Mouse (Mus musculus): ENCODE results near the gene Tst. TPM values are rescaled to one million over a fixed set of nuclear protein-coding genes. Genes with fewer than 3 reads are reported as not detected.

The Tst gene
- polyA plus RNA-seq, 1 experiment from 2014 or later, result 88.7 TPM

GRCm38 (mm10) chr15:78438973-78439372 lies 33.3 kb upstream of the Tst start:
- 72% methylated on average over 9 of the region's 9 CpGs for WGBS
- no peak for ATAC-seq (ENCODE audit: borderline replicate concordance, extremely low read depth, low FRiP score, low TSS enrichment)
- Histone ChIP-seq H3K36me3 (peaks cover 4% of the 10 kb centered on the region; the same call in 1 of the 2 replicates), H3K4me3 (no peak overlapping the region), H3K4me1 (peaks cover 36% of the 10 kb centered on the region), H3K27me3 (no peaks in the 10 kb centered on the region), H3K27ac (no peak overlapping the region), H3K9me3 (no peaks in the 10 kb centered on the region), H3K9ac (no peak overlapping the region), H3K4me2 (no peak overlapping the region)

DNA sequence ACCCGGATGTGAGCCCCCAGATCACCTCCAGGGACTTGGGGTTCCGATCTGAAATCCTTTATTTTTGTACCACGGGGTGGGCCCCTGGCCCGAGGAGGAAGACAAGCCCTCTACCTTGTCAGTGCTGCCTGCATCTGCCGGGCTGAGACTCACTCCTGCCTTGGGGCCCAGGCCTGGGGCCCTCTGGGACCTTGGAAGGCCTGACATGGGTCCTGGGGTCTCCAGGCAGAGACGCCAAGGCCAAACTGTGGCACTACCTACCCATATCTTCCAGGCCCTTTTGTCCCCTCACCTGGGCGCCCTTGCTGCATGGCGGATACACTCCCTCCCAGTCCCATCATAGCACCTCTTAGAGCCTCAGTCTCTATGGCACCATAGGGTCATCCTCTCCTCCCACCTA lies 32.8 kb upstream of the Tst start:
- Histone ChIP-seq H3K36me3 (peaks cover 4% of the 10 kb centered on the region; the same call in 1 of the 2 replicates), H3K9ac (no peak overlapping the region), H3K4me2 (no peak overlapping the region), H3K9me3 (no peaks in the 10 kb centered on the region), H3K4me1 (peaks cover 36% of the 10 kb centered on the region), H3K4me3 (no peak overlapping the region), H3K27ac (peak overlapping the region; percentile 89; the same call in 1 of the 2 replicates), H3K27me3 (no peaks in the 10 kb centered on the region)
- ATAC-seq (ENCODE audit: borderline replicate concordance, extremely low read depth, low FRiP score, low TSS enrichment), result no peak
- 66% methylated on average over 8 of the region's 8 CpGs for WGBS

- no peaks in the 10 kb centered on the region for H3K27me3 ChIP-seq
- peaks cover 36% of the 10 kb centered on the region for H3K4me1 ChIP-seq
- 0 out of 2 replicates have a peak overlapping the region, but pooled peaks have one; percentile 64 for H3K4me2 ChIP-seq
- no peak overlapping the region for H3K4me3 ChIP-seq
- peak overlapping the region; percentile 89 for H3K27ac ChIP-seq
- ATAC-seq (ENCODE audit: borderline replicate concordance, extremely low read depth, low FRiP score, low TSS enrichment), result peak; percentile 0; the same call in 1 of the 2 replicates
- H3K9me3 ChIP-seq, result no peaks in the 10 kb centered on the region
- 32% methylated on average over 4 of the region's 4 CpGs for WGBS
- peaks cover 4% of the 10 kb centered on the region; the same call in 1 of the 2 replicates for H3K36me3 ChIP-seq
- no peak overlapping the region for H3K9ac ChIP-seq
Observed at GRCm38 (mm10) chr15:78438018-78438394, 32.3 kb upstream of the Tst start.

- Histone ChIP-seq H3K4me3 (peak overlapping the region; percentile 29), H3K27ac (peak overlapping the region; percentile 89), H3K36me3 (peaks cover 4% of the 10 kb centered on the region; the same call in 1 of the 2 replicates), H3K4me1 (peaks cover 36% of the 10 kb centered on the region), H3K27me3 (no peaks in the 10 kb centered on the region), H3K9ac (no peak overlapping the region; the same call in 1 of the 2 replicates), H3K9me3 (no peaks in the 10 kb centered on the region), H3K4me2 (peak overlapping the region; percentile 64)
- 14% methylated on average over 21 of the region's 23 CpGs for WGBS
- peak; percentile 56 for ATAC-seq (ENCODE audit: borderline replicate concordance, extremely low read depth, low FRiP score, low TSS enrichment)
Observed at GRCm38 (mm10) chr15:78437237-78438017, 31.7 kb upstream of the Tst start.

DNA sequence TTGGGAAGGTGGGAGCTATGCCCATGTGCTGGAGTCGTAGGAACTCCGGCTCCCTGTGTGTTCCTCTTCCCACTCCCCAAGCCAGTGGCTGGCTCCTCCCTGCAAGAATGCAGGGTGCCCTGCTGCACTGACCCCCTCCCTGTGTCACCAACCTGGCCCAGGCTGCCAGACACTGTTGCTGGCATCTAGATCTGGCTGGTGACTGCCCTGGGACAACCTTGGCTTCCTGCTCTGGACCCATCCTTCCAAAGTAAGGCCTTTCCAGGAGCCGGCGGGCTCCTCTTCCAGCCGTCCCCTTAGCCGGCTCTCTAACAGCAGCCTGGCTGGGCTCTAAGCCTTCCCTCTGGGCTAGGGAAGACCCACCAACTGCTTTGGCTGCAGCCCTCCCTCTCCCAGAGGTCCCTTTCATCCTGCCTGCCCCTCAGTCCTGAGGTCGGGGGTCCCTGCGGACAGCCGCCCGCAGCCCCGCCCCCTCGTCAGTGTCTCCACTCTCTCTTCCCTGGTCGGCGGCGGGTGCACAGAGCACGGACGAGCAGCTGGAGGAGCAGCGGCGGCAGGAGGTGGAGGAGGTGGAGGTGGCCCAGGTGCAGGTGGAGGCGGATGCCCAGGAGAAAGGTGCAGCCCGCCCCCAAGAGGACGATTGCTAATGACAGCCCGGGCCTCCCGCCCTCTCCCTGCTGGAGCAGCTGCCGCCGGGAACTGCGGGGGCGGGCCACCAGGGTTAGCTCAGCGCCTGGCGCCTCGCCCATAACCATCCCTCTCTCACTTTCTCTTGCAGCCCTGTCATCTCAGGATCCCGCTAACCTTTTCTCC lies 30.9 kb upstream of the Tst start:
- peaks cover 36% of the 10 kb centered on the region for H3K4me1 ChIP-seq
- H3K9me3 ChIP-seq, result no peaks in the 10 kb centered on the region
- H3K27ac ChIP-seq, result peak overlapping the region; percentile 89

GRCm38 (mm10) chr15:78435681-78436080 lies 30.0 kb upstream of the Tst start:
- ATAC-seq (ENCODE audit: borderline replicate concordance, extremely low read depth, low FRiP score, low TSS enrichment), result no peak
- Histone ChIP-seq H3K4me2 (no peak overlapping the region), H3K36me3 (peaks cover 4% of the 10 kb centered on the region; the same call in 1 of the 2 replicates), H3K9me3 (no peaks in the 10 kb centered on the region), H3K27me3 (no peaks in the 10 kb centered on the region), H3K9ac (no peak overlapping the region), H3K27ac (no peak overlapping the region), H3K4me1 (peaks cover 36% of the 10 kb centered on the region), H3K4me3 (no peak overlapping the region)
- WGBS, result 72% methylated on average over 11 of the region's 11 CpGs

More for the DNA sequence above, 30.9 kb upstream of the Tst start:
- no peaks in the 10 kb centered on the region for H3K27me3 ChIP-seq
- peak overlapping the region; percentile 64 for H3K4me2 ChIP-seq
- WGBS, result 8% methylated on average over 31 of the region's 32 CpGs
- ATAC-seq (ENCODE audit: borderline replicate concordance, extremely low read depth, low FRiP score, low TSS enrichment), result peak; percentile 53
- H3K4me3 ChIP-seq, result peak overlapping the region; percentile 29
- H3K36me3 ChIP-seq, result peaks cover 4% of the 10 kb centered on the region; the same call in 1 of the 2 replicates
- 0 out of 2 replicates have a peak overlapping the region, but pooled peaks have one; percentile 26 for H3K9ac ChIP-seq

- no peak for ATAC-seq (ENCODE audit: borderline replicate concordance, extremely low read depth, low FRiP score, low TSS enrichment)
- 23% methylated on average over 6 of the region's 6 CpGs for WGBS
- Histone ChIP-seq H3K27ac (no peak overlapping the region), H3K4me2 (no peak overlapping the region), H3K4me1 (peaks cover 41% of the 10 kb centered on the region), H3K36me3 (peaks cover 4% of the 10 kb centered on the region; the same call in 1 of the 2 replicates), H3K4me3 (no peak overlapping the region), H3K27me3 (no peaks in the 10 kb centered on the region), H3K9me3 (no peaks in the 10 kb centered on the region), H3K9ac (no peak overlapping the region)
Observed at GRCm38 (mm10) chr15:78434896-78435520, 29.3 kb upstream of the Tst start.

DNA sequence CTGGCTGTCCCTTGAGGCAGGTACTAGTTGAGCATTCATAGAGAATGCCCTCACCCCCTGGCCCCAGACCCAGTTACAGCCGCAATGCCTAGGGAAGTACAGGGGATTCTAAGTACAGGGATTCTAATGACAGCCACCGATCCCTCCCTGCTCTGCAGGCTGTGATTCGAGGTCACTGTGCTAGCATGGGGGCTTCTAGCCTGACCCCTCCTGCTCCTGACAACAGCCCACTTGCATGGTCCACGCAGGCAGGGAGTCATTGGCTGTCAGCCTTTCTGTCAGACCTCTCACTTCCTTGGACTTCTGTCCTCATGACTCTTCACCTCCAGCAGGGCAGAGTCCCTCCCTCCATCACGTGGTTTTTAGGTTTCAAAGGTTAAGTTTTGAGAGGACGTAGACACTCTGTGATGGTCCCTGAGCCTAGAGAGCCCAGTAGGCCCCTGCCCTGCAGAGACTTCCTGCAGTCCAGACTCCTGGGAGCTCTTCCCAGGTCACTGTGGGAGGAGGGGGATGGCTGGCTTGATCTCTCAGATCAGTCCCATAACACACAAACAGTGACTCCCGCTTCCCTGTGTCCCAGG lies 25.9 kb upstream of the Tst start:
- no peak overlapping the region for H3K4me2 ChIP-seq
- H3K4me1 ChIP-seq, result peaks cover 41% of the 10 kb centered on the region
- no peaks in the 10 kb centered on the region for H3K27me3 ChIP-seq
- H3K27ac ChIP-seq, result no peak overlapping the region
- no peaks in the 10 kb centered on the region for H3K9me3 ChIP-seq
- H3K4me3 ChIP-seq, result no peak overlapping the region
- H3K9ac ChIP-seq, result no peak overlapping the region
- 74% methylated on average over 7 of the region's 7 CpGs for WGBS
- H3K36me3 ChIP-seq, result peaks cover 4% of the 10 kb centered on the region; the same call in 1 of the 2 replicates
- ATAC-seq (ENCODE audit: borderline replicate concordance, extremely low read depth, low FRiP score, low TSS enrichment), result no peak

GRCm38 (mm10) chr15:78430874-78431273 lies 25.2 kb upstream of the Tst start:
- Histone ChIP-seq H3K36me3 (peaks cover 4% of the 10 kb centered on the region; the same call in 1 of the 2 replicates), H3K4me3 (no peak overlapping the region), H3K27ac (no peak overlapping the region), H3K27me3 (no peaks in the 10 kb centered on the region), H3K4me2 (no peak overlapping the region), H3K9me3 (no peaks in the 10 kb centered on the region), H3K9ac (no peak overlapping the region), H3K4me1 (peaks cover 33% of the 10 kb centered on the region)
- WGBS, result 88% methylated on average over 10 of the region's 10 CpGs
- no peak for ATAC-seq (ENCODE audit: borderline replicate concordance, extremely low read depth, low FRiP score, low TSS enrichment)

DNA sequence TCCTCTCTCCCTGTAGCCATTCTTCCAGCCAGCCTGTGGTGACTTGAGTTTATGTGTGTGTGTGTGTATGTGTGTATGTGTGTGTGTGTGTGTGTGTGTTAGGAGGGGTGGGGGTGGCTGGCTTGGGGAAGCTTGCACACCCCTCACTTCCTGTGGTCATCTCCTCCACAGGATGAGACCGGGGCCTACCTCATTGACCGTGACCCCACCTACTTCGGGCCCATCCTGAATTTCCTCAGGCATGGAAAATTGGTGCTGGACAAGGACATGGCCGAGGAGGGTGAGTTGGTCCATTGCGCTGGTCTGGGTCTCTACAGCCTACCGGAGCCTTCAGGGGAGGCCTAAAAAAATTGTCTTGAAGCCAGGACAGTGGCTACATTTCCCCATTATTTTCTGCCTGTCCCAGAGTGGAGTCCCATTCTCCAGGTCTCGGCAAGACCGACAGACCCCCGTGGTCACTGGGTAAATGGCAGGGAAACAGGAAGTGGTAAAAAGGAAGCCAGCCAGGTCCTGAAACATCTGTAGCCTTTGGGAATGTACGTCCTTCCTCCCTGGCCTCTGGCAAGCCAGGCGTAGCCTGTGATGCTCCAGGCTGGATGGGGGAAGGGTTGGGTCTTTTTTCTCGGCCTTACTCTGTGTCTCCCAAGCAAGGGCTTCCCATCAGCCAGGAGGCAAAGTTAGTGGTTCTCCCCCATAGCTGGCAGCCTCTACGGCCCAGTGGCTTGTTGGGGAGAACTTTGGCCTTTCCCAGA lies 24.3 kb upstream of the Tst start:
- Histone ChIP-seq H3K27ac (peak overlapping the region; percentile 69), H3K9ac (no peak overlapping the region), H3K9me3 (no peaks in the 10 kb centered on the region), H3K27me3 (no peaks in the 10 kb centered on the region; the same call in 1 of the 2 replicates), H3K4me1 (peaks cover 27% of the 10 kb centered on the region), H3K4me2 (peak overlapping the region; percentile 88), H3K4me3 (peak overlapping the region; percentile 74), H3K36me3 (peaks cover 4% of the 10 kb centered on the region; the same call in 1 of the 2 replicates)
- 70% methylated on average over 13 of the region's 13 CpGs for WGBS
- no peak for ATAC-seq (ENCODE audit: borderline replicate concordance, extremely low read depth, low FRiP score, low TSS enrichment)
